Mouse (Mus musculus) lung, postnatal 0 days (tissue): ENCODE measurements at regions not wholly inside any gene's neighbourhood (a gene's known extent, or its start where the extent isn't known, plus 50 kb on each side); places are given as distances from the start of the nearest gene placed in this dataset.

Experiments
- CTCF ChIP-seq: IDR thresholded peaks from 2 replicates; pipeline ENCODE4 v1.5.1; 2016; ENCODE audit warnings: antibody characterized with exemption, mild to moderate bottlenecking
- EP300 ChIP-seq: IDR thresholded peaks from 2 replicates; pipeline ENCODE4 v1.6.1; 2016; ENCODE audit warnings: antibody characterized with exemption, mild to moderate bottlenecking, control low read depth

- TF ChIP-seq CTCF (peak; percentile 46), EP300 (no peak)
Measured at GRCm38 (mm10) chrX:7467985-7468384, 92.4 kb upstream of the Usp27x start.
